Mouse (Mus musculus): ENCODE data around the gene Atox1.

Atox1 gene

DNA sequence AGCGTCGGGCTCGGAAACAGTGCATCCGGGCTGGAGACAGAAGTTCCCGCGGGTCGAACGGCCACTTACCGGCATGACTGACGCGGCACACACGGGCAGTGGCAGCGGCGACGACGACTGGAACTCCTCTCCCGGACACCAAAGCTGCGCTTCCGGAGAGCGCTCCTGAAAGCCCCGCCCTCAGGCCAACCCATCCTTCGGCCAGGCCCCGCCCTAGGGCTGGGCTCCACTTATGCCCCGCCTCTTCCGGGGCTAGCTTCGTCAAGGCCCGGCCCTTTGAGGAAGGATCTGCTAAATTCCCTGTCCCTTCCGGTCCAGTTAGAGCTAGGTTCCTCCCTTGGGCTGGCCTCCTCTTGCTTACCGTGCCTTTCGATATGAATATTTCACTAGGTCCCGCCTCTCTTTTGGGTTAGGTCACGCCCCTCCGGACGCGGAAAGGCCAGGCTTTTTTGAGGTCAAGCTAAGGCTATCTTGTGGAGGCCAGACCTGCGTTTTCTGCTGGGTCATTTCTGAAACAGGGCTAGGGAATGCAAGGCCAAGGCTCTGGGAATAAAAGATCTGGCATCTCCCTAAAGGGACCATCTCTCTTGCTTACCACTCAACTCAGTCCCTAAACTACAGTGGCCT is at the start of gene Atox1:
Gene Atox1 (minus strand): TSS at position 221 of the 627 bp plus-strand sequence.
- peak; percentile 87 to 93 for DNase-seq

DNA sequence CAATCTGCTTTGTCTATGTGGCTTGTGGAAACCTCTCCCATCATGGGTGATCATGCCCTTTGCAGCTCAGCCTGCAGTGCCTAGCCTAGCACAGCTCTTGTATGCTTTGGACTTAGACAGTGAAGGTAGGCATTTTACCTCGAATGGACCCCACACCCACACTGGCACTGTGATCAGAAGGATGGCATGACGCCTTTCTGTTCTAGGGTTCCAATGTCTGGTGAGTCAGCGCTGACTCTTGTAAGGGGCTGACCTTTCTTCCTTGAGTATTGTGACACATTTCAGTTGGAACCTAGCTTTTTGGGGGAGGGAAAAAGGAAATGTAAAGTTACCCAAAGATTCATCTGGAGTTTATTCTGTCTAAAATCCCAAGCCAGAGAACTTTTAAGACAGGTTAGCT is 44.4 kb upstream of the Atox1 start:
- DNase-seq: no peak

DNA sequence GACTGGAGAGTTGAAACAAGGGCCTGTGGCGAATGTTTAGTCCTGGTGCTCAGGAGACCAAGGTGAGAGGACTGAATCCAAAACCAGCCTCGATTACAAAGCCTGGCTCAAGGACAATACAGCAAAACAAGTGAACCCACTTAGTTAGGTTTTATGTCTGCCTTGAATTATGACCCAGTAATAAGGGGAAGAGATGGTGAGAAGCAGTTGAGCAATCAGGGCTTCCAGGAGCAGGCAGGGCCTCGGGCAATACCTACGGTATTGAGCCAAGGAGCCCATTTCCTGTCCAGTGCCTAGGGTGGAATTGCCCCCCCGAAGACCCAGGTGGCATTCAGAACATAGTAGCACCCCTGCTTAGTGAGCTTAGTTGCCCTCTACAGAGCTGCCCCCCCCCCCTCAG is 41.8 kb upstream of the Atox1 start:
- DNase-seq: no peak

DNA sequence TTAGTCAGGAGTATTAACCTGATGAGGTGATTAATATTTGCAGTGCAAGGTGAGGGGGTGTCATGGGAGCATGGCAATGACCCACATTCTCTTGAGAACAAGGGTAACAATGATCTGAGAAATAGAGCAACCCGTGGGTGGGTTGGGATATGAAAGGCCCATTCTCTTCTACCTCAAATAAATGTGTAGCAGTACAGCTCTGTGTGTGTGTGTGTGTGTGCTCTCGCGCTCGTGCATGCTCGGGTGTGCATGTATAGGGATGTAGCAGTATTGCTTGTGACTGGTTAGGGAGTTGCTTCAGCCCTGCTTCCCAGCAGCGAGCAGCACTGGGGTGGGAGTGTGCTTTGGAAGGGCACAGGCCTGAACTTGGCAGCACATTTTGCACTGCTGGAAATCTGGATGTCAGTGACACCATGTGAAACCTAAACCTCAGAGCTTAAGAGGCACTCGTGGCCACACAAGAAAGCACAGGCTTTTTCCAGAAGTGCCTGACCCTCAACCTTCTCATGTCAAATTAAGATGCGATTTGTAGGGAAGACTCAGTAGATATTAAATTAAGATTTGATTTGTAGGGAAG is 41.0 kb upstream of the Atox1 start:
- no peak for DNase-seq

DNA sequence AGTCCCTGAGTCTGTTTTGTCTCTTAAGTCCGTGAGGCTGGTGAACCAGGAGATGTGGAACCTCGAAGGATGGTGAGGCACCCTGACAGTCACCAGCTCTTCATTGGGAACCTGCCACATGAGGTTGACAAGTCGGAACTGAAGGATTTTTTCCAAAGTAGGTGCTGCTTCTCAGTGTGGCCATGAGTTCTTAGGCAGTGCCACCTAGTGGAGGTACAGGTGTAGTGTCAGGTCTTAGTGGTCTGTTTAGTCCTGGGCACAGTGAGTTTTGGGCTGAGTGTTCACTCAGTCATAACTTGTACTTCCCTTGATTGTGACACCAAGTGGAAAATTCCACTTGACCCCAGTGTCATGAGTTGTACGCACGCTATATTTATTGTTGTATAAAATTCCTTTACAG is 36.8 kb upstream of the Atox1 start:
- peak; percentile 34 to 40 for DNase-seq

DNA sequence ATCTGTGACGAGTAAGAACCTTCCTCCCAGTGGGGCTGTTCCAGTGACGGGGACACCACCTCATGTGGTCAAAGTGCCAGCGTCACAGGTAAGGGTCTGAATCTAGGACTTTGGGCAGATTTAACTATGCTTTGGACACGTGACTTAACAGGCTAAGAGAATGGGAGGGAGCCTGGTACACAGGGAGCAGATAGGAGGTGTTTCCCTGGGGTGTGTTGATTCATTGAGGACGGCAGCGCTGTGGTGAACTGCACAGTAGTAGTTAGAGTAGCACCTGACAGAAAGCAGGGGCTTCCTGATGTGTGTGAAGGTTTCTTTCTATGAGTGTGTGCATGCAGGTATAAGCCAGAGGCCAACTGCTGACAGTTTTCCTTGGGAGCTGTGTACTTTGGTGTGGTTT is 35.1 kb upstream of the Atox1 start:
- DNase-seq: no peak

DNA sequence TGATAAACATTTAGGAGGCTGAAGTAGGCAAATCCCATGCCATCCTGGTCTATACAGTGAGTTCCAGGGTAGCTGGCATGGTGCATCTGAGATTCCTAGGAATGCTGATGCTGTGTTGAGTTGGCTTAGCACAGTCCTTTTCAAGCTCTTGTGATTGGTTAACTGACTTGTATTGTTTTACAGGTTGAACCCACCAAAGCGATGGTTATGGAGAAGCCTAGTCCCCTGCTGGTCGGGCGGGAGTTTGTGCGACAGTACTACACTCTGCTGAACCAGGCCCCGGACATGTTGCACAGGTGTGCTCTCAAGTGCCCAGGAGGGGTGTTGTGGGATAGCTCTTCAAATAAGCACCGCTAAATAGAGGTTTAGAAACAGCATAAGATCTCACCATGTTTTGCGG is 24.4 kb upstream of the Atox1 start:
- DNase-seq: no peak

DNA sequence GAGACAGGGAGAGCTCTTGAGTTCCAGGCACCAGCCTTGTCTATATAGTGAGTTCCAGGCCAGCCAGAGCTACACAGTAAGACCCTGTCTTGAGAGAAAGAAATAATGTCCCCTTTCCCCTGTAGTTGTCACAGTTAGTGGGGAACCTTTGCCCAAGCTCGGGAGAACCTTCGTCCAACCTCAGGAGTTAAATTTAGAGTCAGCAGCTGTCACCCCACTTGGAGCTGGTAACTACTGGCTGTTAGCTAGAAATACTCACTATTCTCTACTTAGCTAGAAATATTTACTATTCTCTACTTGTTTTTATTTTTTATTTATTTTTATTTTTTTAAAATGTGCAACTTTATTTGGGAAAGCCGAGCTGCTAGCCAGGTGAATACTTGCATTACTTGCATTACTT is 12.2 kb upstream of the Atox1 start:
- DNase-seq: no peak

DNA sequence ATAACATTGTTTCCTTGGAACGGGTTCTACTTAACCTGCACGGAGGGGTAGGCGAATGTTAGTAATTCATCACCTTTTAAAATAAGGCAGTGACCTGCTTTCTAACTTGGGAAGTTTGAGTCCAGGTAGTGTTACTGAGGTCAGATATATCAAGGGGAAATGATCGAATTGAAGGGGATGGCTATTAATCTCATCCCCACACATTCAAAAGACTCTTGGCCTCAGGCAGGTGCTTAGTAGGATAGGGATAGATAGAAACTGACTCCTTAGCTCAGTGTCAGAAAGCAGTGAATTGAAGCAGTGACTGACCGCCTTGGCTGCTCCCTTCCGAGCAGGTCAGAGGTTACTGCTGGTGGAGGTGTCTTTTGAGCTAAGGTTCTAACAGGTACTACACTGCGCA is 10.4 kb upstream of the Atox1 start:
- no peak for DNase-seq

DNA sequence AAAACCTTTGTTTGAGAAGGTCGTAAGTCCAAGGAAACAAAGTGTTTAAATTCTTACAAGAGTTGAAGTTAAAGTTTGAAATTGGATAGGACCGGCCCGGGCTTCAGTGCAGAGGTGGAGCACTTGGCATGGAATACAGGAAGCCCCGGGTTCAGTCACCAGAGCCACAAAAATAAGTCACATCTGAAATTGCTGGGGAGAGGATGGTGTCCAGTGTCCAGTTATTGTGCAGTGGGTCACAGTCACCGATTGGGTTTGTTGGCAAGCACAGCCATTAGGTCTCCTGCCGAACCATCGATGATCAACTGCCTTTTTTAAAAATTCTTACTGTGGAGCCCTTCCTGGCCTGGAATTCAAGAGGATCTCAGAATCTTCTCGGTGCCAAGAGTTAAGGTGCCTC is 9.7 kb upstream of the Atox1 start:
- no peak for DNase-seq

DNA sequence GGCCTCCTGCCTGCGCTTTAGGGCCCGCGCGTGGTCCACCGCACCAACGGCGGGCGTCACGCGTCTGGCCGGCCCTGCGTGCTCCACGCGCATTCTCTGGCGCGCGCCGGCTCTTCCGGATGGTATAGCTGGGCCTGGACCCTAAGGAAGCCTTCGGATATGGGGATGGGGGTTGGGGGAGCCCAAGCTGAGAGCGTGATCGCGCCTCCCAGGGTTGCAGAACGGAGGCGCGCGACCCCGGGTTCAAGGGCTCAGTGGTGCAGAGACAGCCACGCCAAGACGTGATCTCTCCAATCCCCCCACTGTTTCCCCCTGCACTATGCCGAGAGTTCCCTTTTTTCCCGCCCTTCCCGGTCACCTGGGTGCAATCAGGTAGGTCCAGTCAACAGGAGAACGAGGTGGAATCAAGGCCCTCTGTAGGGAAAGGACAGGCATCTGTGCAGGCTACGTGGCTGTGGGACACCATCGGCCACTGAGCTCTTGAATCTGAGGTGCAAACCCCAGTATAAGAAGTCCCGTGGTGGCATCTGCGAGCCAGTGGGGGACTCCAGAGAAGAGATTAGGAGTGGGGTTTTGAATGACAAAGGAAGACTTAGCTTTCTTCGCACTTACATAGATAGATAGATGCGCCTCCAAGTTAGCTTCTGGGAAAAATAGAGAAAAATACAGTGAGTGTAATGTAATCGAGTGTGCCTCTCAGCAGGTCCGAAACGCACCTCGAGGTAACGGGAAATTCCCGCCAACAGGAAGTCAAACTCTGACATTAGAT is 9.1 kb upstream of the Atox1 start:
- peak in 1 of 2 experiments; percentile 34 for DNase-seq

DNA sequence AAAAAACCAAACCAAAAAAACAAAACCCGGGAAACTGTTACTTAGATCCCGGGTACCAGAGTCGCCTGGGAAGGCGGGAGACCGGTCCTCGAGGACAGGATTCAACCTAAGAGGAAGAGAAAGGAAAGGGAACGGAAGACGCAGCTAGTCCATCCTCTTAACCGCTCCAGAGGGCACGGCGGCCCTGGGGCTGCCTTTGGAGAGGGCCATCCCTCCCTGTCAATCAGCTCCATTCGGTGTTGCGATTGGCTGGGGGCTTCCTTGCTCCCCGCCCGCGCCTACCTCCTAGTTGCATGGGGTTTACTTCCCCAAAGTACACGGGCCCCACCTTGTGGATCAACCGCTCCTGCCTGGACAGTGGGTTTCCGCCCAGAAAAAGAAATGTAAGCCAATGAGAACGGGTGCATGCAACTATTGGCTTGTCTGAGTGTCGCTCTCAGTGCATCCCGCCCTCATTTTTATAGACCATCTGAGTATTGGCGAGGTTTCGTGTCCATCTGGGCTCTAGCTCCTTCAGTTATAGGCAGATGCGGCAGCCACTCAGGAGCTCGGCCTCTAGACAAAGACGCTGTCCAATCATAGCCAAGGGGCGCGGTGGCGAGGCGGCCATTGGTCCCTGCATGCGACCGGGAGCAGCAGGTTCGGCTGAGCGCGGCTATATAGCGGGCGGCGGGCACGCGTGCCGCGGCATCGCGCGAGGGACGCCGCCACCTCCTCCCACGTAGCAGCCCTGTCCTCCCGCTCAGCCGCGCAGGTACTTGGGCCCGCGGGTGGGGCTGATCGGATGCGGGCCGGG is 8.2 kb upstream of the Atox1 start, which contains the start of gene G3bp1:
Gene G3bp1 (plus strand): TSS at position 638 of the 796 bp plus-strand sequence.
- DNase-seq: peak; percentile 99 to 100

DNA sequence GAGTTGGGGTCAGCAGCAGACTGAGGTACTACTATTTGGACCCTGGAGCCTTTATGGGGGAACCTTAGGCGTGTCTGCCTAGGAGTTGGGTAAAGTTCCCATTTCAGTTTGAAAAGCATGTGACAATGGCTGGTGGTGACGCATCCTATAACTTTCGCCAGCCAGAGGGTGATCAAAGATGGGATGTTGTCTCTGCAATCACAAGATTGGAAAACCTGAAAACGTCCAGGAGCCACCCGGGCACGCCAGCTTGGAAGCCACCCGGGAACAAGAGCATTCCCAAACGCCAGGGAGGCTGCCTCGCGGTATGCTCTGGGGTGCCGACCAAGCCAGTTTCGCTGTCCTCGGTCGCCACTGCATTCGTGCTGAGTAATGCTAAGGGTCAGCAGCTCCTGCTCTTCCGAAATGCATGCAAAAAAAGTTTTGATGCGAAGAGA is 7.6 kb upstream of the Atox1 start:
- peak in 1 of 2 experiments; percentile 44 for DNase-seq

DNA sequence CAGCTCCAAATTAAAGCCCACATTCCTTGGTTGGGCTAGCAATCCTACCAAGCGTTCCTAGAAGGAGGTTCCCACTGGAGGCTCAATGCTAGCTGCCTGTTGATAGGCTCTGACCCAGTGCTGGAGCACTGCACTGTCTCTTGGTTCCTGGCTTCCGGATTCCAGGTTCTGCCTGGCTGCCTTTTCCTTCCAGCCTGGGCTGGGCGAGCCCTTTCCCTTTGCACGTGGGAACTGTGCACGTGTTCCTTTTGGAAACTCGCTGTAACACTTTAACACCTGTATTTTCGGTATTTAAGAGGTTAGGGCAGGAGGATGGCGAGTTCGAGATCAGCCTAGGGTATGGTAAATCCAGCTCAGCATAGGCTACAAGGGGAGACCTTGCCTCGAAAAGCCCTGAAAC is 7.0 kb upstream of the Atox1 start:
- peak in 1 of 2 experiments; percentile 11 for DNase-seq

DNA sequence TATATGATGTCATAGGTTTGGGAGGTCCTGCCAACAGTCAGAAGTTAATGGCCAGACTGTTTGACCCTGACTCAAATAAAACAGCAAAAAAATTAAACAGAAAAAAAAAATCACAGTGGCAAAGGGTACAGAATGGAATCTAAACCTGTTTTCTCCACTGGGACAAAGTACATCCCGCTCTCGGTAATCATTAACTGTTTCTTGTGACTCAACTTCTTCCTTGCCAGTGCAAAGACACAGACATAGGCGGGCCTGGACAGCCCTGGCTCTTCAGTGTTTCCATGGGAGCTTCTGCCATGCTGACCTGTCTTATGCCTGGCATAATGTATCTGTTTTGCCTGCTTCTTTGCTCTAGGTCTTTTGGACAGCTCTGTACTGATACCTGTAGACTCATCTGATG is 4.1 kb upstream of the Atox1 start:
- DNase-seq: no peak

DNA sequence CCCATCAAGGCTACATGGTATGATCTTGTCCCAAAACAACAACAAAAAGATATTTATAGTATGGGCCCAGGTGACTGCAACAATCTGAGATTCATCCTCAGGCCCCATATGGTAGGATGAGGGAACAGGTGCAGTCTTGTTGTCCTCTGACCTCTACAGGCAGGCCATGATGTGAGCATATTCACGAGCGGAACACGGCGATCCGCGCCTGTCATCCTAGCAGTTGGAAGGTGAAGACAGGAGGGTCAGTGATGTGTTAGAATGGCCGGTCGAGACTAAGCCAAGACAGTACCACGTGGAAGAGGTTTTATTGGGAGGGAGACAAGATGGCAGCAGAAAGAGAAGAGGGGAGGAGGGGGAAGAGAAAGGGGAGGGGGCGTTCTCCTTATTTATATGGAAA is 3.7 kb upstream of the Atox1 start:
- no peak for DNase-seq

DNA sequence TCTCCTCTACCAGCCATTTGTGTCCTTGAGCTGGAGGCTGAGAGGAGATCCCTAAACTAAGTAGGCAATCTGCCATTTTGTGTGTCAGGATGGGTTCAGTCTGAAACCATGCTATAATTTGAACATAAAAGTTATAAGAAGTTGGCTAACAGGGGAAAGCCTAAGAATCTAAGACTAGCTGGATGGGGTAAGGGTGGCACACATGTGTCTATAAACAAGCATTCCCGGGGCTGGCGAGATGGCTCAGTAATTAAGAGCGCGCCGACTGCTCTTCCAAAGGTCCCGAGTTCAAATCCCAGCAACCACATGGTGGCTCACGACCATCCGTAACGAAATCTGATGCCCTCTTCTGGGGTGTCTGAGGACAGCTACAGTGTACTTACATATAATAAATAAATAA is 1.1 kb upstream of the Atox1 start:
- no peak for DNase-seq

DNA sequence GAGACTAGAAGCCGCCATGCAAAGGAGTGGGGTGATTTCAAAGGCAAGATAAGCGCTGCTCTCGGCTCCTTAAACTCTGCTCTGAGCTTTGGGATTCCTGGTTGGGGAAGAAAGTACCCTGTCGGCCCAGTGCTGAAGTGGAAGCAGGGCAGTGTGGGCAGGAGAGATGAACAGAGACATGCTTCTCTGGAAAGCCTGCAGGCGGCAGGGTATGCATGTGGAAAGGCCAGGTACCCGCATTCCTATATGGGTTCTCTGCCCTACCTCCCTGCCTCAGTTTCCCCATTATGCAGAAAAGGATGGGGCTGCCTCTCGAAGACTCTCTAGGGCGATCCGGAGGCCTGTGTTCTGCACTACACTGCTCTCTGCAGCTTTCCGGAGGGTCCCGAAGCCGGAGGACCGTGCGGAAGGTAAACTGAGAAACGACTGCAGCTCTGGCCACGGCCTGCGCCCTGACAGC is 450 bp downstream of the Atox1 start:
- DNase-seq: no peak

DNA sequence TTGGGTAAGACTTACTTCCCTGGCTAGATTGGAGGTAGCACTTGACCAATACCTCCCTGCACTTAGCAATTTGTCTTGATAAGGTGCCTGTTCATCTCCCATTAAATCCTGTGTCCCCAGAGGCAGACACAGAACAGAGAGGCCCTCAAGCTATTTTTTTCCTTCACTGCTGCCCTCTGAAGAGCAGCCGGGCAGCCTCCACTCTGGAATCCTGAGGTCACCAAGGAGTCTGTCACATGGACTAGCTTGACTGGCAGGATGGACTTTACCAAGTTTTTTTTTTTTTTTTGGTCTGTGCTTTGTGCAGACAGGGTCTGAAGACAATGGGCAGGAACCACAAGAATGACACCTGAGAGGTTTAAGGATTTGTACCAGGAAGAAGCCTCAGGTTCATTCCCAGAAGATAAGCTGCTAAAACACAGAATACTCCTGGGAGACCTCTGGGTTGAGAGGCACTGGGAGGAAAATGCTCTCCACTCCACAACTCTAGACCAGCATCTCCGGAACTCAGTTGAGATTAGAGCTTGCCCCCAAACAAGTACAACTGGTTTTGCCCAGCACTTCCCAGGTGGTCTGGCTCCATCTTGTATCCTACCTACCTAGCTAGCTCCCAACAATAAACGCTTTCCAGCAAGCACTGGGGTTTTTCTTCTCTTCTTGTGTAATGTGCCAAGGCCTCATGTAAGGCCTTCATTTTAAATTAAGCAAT is 1.0 kb downstream of the Atox1 start:
- no peak for DNase-seq

DNA sequence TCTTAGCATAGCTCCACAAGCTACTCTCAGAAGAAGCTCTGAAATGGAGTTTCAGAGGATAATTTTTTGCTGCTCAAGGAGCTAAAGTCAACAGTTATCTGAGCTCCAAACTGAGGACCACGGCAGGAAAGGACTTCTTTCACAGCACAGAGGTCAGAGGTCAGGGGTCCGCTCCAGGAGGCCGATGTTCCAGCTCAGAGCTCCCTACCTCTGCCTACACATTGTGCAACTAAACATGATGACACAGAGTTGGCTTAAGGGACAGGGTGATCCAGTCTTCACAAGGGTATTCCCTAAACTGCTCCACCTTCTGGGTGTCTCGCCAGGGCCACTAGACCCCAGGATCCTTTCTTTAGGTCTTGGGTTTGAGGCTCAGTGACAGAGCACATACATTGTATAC is 2.5 kb downstream of the Atox1 start:
- DNase-seq: no peak

DNA sequence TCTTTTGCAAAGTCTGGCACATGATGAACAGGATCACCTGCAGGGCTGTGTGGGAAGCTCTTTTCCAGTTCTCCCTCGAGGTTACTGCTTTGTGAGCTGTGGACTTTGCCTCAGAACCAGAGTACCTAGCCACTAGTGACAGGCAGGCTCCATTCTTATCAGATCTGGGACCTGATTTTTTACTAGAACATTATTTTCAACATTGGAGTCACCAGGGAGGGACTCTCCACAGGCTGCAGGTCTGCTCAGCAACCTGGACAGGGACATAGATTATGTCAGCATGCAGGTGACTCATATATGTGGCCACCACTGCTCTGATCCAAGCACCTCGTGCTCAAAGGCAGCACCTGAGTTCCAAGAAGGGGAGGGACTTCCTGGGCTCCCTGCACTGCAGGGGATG is 5.9 kb downstream of the Atox1 start:
- DNase-seq: no peak

DNA sequence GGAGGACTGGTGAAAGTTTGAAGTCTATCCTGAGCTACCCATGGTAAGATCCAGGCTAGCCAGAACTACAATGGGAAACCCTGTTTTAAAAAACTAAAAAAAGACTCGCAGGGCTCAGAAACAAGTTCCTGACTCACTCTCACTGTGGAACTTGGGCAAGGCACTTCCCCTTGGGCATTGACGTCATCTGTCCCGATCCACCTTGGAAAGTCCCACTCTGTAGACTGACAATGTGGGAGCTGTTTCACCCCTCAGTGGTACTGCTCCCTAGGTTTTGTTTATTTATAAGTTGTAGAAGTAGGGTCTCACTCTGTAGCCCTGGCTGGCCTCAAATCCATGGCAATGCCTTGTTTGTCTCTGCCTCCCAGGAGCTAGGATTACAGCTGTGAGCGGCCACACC is 7.4 kb downstream of the Atox1 start:
- no peak for DNase-seq

DNA sequence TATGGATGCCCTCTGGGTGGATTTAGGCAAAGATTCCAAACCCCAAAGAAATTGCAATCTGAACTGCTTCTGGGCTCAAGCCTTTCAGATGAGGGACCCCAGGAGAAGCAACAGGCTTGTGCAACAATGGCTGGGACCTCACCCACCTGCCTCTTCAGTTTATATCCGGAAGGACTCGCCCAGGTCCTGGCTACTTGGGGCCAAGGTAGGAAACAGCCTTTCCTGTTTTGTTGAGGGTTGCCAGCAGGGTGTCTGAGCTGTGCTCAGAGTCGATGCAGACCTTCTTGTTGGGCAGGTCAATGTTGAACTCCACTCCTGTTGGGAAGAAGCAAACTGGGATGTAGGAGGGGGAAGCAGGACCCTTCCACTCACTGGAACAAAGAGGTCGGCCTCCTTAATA is 10.7 kb downstream of the Atox1 start:
- no peak for DNase-seq

Measured in cerebellum, postnatal 36 days (tissue).